Mouse (Mus musculus): ENCODE results near the gene Hgd.

DNA sequence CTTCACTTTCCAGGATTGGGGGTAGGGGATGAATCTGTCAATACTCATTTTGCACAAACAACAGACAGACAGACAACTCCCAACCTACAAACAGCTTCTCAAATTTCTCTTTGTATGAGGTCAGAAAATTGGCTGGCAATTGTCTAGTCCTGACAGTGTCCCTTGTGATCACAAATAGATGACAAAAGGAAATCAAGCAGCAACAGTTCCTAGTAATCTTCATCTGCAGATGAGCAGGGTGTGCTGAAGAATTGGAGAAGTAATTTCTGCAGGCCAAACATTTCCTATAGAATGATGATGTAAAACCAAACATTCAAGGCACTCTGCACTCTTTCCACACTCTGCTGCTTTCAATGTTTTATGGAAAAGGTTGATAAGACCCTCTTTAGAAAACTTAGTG is 57.8 kb downstream of the Hgd start:
- no peak for TF ChIP-seq CTCF (IDR thresholded peaks at IDR 0.05; ENCODE audit: extremely low read depth, insufficient read length, insufficient replicate concordance, low read depth, low read length)
- no peak for TF ChIP-seq POLR2A (IDR thresholded peaks at IDR 0.05; ENCODE audit: low read depth, low read length)

Measured in small intestine, adult 2 months (tissue).